Mouse (Mus musculus) common myeloid progenitor, adult 5-6 weeks (primary cell): ENCODE measurements around the gene Cacna1h. TPM values are rescaled to one million over a fixed set of nuclear protein-coding genes. Genes with fewer than 3 reads are reported as not detected.
A peak's percentile ranks its signal among the peaks of the same experiment; 100 is the strongest.

ENCODE experiments used
- ATAC-seq: replicated peaks from 2 replicates; pipeline ENCODE4 v1.8.0; 2016; ENCODE audit warnings: low read depth, mild to moderate bottlenecking, moderate TSS enrichment, inconsistent platforms; ENCODE audit not compliant: poor library complexity, severe bottlenecking
- total RNA-seq: library from RNA; stranded (forward); fragments of 200-1000, 187-1606 nt; gene quantifications from 2 replicates; pipeline ENCODE4 v1.2.3, GENCODE M21; 2017

Cacna1h gene
- total RNA-seq, 1 experiment from 2014 or later: 0.05 TPM

- no peak for ATAC-seq
Measured at GRCm38 (mm10) chr17:25447865-25448264, 14.3 kb upstream of the Cacna1h start.

GRCm38 (mm10) chr17:25445841-25446240 lies 12.3 kb upstream of the Cacna1h start:
- no peak for ATAC-seq

GRCm38 (mm10) chr17:25445074-25445473 lies 11.5 kb upstream of the Cacna1h start:
- ATAC-seq: no peak

GRCm38 (mm10) chr17:25442889-25443288 lies 9.3 kb upstream of the Cacna1h start:
- ATAC-seq: no peak

- no peak for ATAC-seq
Measured at GRCm38 (mm10) chr17:25441417-25441816, 7.8 kb upstream of the Cacna1h start.

- ATAC-seq: no peak
Measured at GRCm38 (mm10) chr17:25433223-25433616, 363 bp downstream of the Cacna1h start.

- 0 out of 2 replicates have a peak, but pooled peaks have one; percentile 2 for ATAC-seq
Measured at GRCm38 (mm10) chr17:25432433-25433181, 976 bp downstream of the Cacna1h start.

- no peak for ATAC-seq
Measured at GRCm38 (mm10) chr17:25430534-25430933, 3.0 kb downstream of the Cacna1h start.

- ATAC-seq: no peak
Measured at GRCm38 (mm10) chr17:25429886-25430285, 3.7 kb downstream of the Cacna1h start.

GRCm38 (mm10) chr17:25429240-25429639 lies 4.3 kb downstream of the Cacna1h start:
- no peak for ATAC-seq

GRCm38 (mm10) chr17:25427441-25427840 lies 6.1 kb downstream of the Cacna1h start:
- no peak for ATAC-seq

GRCm38 (mm10) chr17:25425996-25426395 lies 7.6 kb downstream of the Cacna1h start:
- no peak for ATAC-seq

- ATAC-seq: no peak
Measured at GRCm38 (mm10) chr17:25424526-25425080, 9.0 kb downstream of the Cacna1h start.

GRCm38 (mm10) chr17:25420998-25421397 lies 12.6 kb downstream of the Cacna1h start:
- no peak for ATAC-seq

GRCm38 (mm10) chr17:25418926-25419325 lies 14.7 kb downstream of the Cacna1h start:
- no peak for ATAC-seq

- ATAC-seq: no peak
Measured at GRCm38 (mm10) chr17:25417990-25418389, 15.6 kb downstream of the Cacna1h start.

GRCm38 (mm10) chr17:25416219-25416618 lies 17.4 kb downstream of the Cacna1h start:
- no peak for ATAC-seq

- no peak for ATAC-seq
Measured at GRCm38 (mm10) chr17:25415421-25415913, 18.1 kb downstream of the Cacna1h start.

GRCm38 (mm10) chr17:25414917-25415316 lies 18.7 kb downstream of the Cacna1h start:
- ATAC-seq: no peak

- no peak for ATAC-seq
Measured at GRCm38 (mm10) chr17:25414209-25414608, 19.4 kb downstream of the Cacna1h start.

GRCm38 (mm10) chr17:25411251-25411650 lies 22.3 kb downstream of the Cacna1h start:
- no peak for ATAC-seq

- no peak for ATAC-seq
Measured at GRCm38 (mm10) chr17:25410786-25411185, 22.8 kb downstream of the Cacna1h start.
